Mouse (Mus musculus) megakaryocyte, embryonic 14.5 days (primary cell): Measurements from ENCODE around the gene Elovl6.

Source experiments
- FLI1 ChIP-seq: IDR thresholded peaks from 2 replicates; pipeline ENCODE4 v1.6.1; 2012; ENCODE audit warnings: low read length, inconsistent platforms, mixed read lengths
- GATA1 ChIP-seq: IDR thresholded peaks from 3 replicates; pipeline ENCODE4 v1.6.1; 2012; ENCODE audit warnings: mixed read lengths, low read length, inconsistent platforms, borderline replicate concordance

DNA sequence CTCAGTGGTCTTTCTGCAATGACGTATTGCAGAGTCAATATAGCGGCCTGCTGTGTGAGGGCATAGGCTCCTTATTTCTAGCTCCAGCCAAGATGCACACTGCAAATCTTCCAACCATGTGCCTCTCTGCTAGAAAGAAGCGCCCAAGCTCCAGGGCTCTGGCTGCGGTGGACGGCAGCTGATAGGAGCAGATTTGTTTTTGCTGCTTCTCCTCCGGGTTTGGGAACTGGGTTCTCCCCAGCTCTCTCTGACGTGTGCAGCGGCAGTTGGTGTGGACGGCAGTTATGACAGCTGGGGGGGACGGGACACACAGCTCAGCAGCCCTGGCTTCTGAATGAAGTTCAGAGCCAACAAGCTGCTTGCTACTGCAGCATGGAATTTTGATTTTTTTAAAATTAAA lies 150.2 kb downstream of the Elovl6 start:
- TF ChIP-seq FLI1: no peak
- no peak for TF ChIP-seq GATA1
